Mouse (Mus musculus): ENCODE measurements at regions not wholly inside any gene's neighbourhood (a gene's known extent, or its start where the extent isn't known, plus 50 kb on each side); places are given as distances from the start of the nearest gene placed in this dataset.

- DNase-seq = no peak
- TF ChIP-seq CTCF (IDR thresholded peaks at IDR 0.05) = no peak
- no peak for TF ChIP-seq EP300 (IDR thresholded peaks at IDR 0.05; ENCODE audit: insufficient read depth, low read depth, low read length)
- no peaks in the 10 kb centered on the region for H3K27me3 ChIP-seq (ENCODE audit: control insufficient read depth, insufficient read depth, low read length)
- no peaks in the 10 kb centered on the region for H3K4me1 ChIP-seq (ENCODE audit: control insufficient read depth, insufficient read depth, low read length)
- intact Hi-C loops (cut with DNase I) = no loop called here
- WGBS = 85% methylated on average over 1 of the region's 1 CpGs
- H3K4me3 ChIP-seq = no peak overlapping the region
- H3K9ac ChIP-seq (ENCODE audit: low read depth, low read length) = no peak overlapping the region
- H3K36me3 ChIP-seq (ENCODE audit: control insufficient read depth, insufficient read depth, low read length) = no peaks in the 10 kb centered on the region
- no peak overlapping the region for H3K27ac ChIP-seq
- H3K79me2 ChIP-seq (replicated peaks; ENCODE audit: control insufficient read depth, insufficient read depth, low read length) = no peaks in the 10 kb centered on the region
Measured at GRCm38 (mm10) chr8:30797341-30797740, 2631.2 kb upstream of the 5930422O12Rik start.

- Histone ChIP-seq H3K79me2 (replicated peaks; ENCODE audit: control insufficient read depth, insufficient read depth, low read length) (no peaks in the 10 kb centered on the region), H3K4me1 (ENCODE audit: control insufficient read depth, insufficient read depth, low read length) (no peaks in the 10 kb centered on the region), H3K4me3 (no peak overlapping the region), H3K9ac (ENCODE audit: low read depth, low read length) (no peak overlapping the region), H3K27ac (no peak overlapping the region), H3K27me3 (ENCODE audit: control insufficient read depth, insufficient read depth, low read length) (no peaks in the 10 kb centered on the region), H3K36me3 (ENCODE audit: control insufficient read depth, insufficient read depth, low read length) (no peaks in the 10 kb centered on the region)
- intact Hi-C loops (cut with DNase I) = no loop called here
- DNase-seq = no peak
- TF ChIP-seq POLR2A (IDR thresholded peaks at IDR 0.05; ENCODE audit: insufficient read depth, low read depth, low read length) (no peak), EP300 (IDR thresholded peaks at IDR 0.05; ENCODE audit: insufficient read depth, low read depth, low read length) (no peak), CTCF (IDR thresholded peaks at IDR 0.05) (no peak)
- 86% methylated on average over 5 of the region's 5 CpGs for WGBS
Measured at GRCm38 (mm10) chr8:30817028-30817427, 2611.5 kb upstream of the 5930422O12Rik start.

GRCm38 (mm10) chr8:30822835-30823587 is 2605.5 kb upstream of the 5930422O12Rik start:
- no peak for TF ChIP-seq CTCF (IDR thresholded peaks at IDR 0.05)
- TF ChIP-seq EP300 (IDR thresholded peaks at IDR 0.05; ENCODE audit: insufficient read depth, low read depth, low read length) = no peak
- no peak for TF ChIP-seq POLR2A (IDR thresholded peaks at IDR 0.05; ENCODE audit: insufficient read depth, low read depth, low read length)
- no peak overlapping the region for H3K27ac ChIP-seq
- no peaks in the 10 kb centered on the region for H3K36me3 ChIP-seq (ENCODE audit: control insufficient read depth, insufficient read depth, low read length)
- intact Hi-C loops (cut with DNase I) = no loop called here
- no peaks in the 10 kb centered on the region for H3K79me2 ChIP-seq (replicated peaks; ENCODE audit: control insufficient read depth, insufficient read depth, low read length)
- no peak for DNase-seq
- H3K4me1 ChIP-seq (ENCODE audit: control insufficient read depth, insufficient read depth, low read length) = no peaks in the 10 kb centered on the region
- no peak overlapping the region for H3K4me3 ChIP-seq
- 83% methylated on average over 25 of the region's 25 CpGs for WGBS
- no peak overlapping the region for H3K9ac ChIP-seq (ENCODE audit: low read depth, low read length)
- no peaks in the 10 kb centered on the region for H3K27me3 ChIP-seq (ENCODE audit: control insufficient read depth, insufficient read depth, low read length)

- Histone ChIP-seq H3K79me2 (replicated peaks; ENCODE audit: control insufficient read depth, insufficient read depth, low read length) (no peaks in the 10 kb centered on the region), H3K27ac (no peak overlapping the region), H3K9ac (ENCODE audit: low read depth, low read length) (no peak overlapping the region), H3K4me3 (no peak overlapping the region), H3K36me3 (ENCODE audit: control insufficient read depth, insufficient read depth, low read length) (no peaks in the 10 kb centered on the region), H3K4me1 (ENCODE audit: control insufficient read depth, insufficient read depth, low read length) (no peaks in the 10 kb centered on the region), H3K27me3 (ENCODE audit: control insufficient read depth, insufficient read depth, low read length) (no peaks in the 10 kb centered on the region)
- DNase-seq = no peak
- intact Hi-C loops (cut with DNase I) = no loop called here
- no peak for TF ChIP-seq POLR2A (IDR thresholded peaks at IDR 0.05; ENCODE audit: insufficient read depth, low read depth, low read length)
- TF ChIP-seq CTCF (IDR thresholded peaks at IDR 0.05) = no peak
- no peak for TF ChIP-seq EP300 (IDR thresholded peaks at IDR 0.05; ENCODE audit: insufficient read depth, low read depth, low read length)
- WGBS = 84% methylated on average over 11 of the region's 11 CpGs
Measured at GRCm38 (mm10) chr8:30823588-30823938, 2604.9 kb upstream of the 5930422O12Rik start.

GRCm38 (mm10) chr8:30826021-30826420 is 2602.5 kb upstream of the 5930422O12Rik start:
- WGBS = 67% methylated on average over 4 of the region's 4 CpGs
- Histone ChIP-seq H3K79me2 (replicated peaks; ENCODE audit: control insufficient read depth, insufficient read depth, low read length) (no peaks in the 10 kb centered on the region), H3K27ac (no peak overlapping the region), H3K4me1 (ENCODE audit: control insufficient read depth, insufficient read depth, low read length) (no peaks in the 10 kb centered on the region), H3K27me3 (ENCODE audit: control insufficient read depth, insufficient read depth, low read length) (no peaks in the 10 kb centered on the region), H3K4me3 (no peak overlapping the region), H3K9ac (ENCODE audit: low read depth, low read length) (no peak overlapping the region), H3K36me3 (ENCODE audit: control insufficient read depth, insufficient read depth, low read length) (no peaks in the 10 kb centered on the region)
- intact Hi-C loops (cut with DNase I) = no loop called here
- no peak for TF ChIP-seq CTCF (IDR thresholded peaks at IDR 0.05)
- no peak for DNase-seq

GRCm38 (mm10) chr8:30838056-30838455 is 2590.5 kb upstream of the 5930422O12Rik start:
- no peaks in the 10 kb centered on the region for H3K79me2 ChIP-seq (replicated peaks; ENCODE audit: control insufficient read depth, insufficient read depth, low read length)
- 81% methylated on average over 8 of the region's 8 CpGs for WGBS
- intact Hi-C loops (cut with DNase I) = no loop called here
- H3K27ac ChIP-seq = no peak overlapping the region
- H3K36me3 ChIP-seq (ENCODE audit: control insufficient read depth, insufficient read depth, low read length) = no peaks in the 10 kb centered on the region
- H3K9ac ChIP-seq (ENCODE audit: low read depth, low read length) = no peak overlapping the region
- DNase-seq = no peak
- TF ChIP-seq POLR2A (IDR thresholded peaks at IDR 0.05; ENCODE audit: insufficient read depth, low read depth, low read length) (no peak), CTCF (IDR thresholded peaks at IDR 0.05) (no peak), EP300 (IDR thresholded peaks at IDR 0.05; ENCODE audit: insufficient read depth, low read depth, low read length) (no peak)
- H3K27me3 ChIP-seq (ENCODE audit: control insufficient read depth, insufficient read depth, low read length) = no peaks in the 10 kb centered on the region
- no peaks in the 10 kb centered on the region for H3K4me1 ChIP-seq (ENCODE audit: control insufficient read depth, insufficient read depth, low read length)
- no peak overlapping the region for H3K4me3 ChIP-seq
